Mouse (Mus musculus) adrenal gland, adult 18-20 months (tissue): ENCODE measurements around the gene Gm8994. TPM values are rescaled to one million over a fixed set of nuclear protein-coding genes. Genes with fewer than 3 reads are reported as not detected.

Experiments used
- DNase-seq, 2 experiments: peaks; one replicate each; pipeline ENCODE4 v3.0.0; 2021 to 2022; ENCODE audit warnings: low spot score in 2 of 2
- total RNA-seq, 2 experiments: library from RNA; stranded (reverse); gene quantifications; 1 replicate in 1 of 2; 2 replicates in 1 of 2; pipeline ENCODE4 v1.2.3; 2021

Gene Gm8994
- total RNA-seq, 2 experiments from 2014 or later = not detected

DNA sequence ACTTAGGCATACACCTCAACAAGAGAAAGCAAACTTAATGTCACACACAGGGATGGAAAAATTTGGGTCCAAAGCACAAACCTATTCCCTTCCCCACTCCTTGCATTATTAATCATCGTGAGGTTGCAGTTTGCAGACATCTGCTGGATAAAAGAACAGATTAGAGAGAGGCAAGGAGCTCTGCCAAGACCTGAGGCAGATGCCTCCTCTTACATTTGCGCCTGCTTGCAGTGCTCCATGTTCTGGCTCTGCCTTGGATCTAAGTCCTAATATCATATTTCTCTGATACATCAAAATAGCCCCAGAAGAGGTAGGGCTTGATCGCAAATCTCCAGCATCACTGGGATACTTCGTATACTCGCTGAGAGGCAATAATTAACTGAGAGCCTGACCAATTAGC is 31.1 kb downstream of the Gm8994 start:
- no peak for DNase-seq

DNA sequence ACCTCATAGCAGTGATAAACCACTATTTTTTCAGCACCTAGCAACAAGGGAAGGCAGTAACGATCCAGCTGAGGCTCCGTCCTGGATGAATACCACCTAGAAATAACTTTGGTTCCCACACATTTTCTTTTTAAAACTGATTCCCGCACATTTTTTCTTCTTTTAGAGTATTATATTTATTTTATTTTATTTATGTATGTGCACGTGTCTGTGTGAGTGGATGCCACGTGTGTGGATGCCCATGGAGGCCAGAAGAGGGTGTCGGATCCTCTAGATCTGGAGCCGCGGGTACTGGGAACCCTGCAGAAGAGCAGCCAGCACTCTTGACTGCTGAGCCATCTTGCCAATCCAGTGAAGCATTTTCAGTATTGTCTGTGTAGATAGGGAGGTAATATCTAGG is 36.0 kb downstream of the Gm8994 start:
- no peak for DNase-seq

DNA sequence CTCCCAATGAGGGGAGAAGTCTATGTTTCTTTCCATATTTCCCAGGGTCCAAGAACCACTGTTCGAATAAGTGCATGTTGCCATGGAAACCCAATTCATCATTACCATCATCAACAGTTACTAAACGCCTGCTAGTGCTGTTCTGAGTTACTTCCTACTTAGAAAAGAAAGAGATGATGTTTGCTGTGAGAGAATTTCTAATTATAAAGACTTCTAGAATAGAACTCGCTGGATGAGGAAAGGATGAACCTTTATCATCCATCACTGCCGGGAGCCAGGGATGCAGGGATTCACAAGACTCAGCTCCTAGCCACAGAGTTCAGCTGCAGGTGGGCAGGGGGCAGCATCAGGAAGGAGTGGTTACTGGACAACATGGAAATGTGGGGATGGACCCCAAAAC is 36.7 kb downstream of the Gm8994 start:
- DNase-seq = no peak

DNA sequence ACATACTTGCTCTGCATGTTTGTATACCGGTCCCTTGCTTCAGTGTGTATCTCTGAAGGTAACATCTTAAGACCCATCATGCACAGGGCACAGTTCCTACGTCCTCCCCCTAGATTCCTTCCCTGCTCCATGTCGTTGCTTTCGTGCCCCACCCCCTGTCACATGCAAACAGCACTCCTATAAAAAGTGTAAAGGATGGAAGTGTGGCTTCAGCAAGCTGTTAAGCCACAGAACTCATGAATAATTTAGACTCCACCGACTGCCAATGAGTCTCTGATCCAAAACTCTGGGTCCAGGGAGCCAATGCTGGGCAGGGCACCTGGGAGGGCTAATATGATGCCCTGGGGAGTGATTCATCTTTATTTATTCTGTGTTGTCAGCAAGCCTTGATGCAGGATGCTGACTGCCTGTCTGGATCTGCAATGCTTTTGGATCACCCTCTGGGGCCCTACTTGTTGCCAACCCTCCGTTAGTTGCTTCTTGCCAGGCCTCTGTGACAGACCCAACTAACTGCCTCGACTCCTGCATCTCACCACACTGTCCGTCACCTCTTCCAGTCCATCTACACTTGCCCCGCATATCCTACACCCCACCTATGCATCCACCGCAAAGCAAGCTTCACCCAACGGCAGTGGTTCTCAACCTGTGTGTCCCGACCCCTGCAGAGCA is 37.2 kb downstream of the Gm8994 start:
- no peak for DNase-seq

DNA sequence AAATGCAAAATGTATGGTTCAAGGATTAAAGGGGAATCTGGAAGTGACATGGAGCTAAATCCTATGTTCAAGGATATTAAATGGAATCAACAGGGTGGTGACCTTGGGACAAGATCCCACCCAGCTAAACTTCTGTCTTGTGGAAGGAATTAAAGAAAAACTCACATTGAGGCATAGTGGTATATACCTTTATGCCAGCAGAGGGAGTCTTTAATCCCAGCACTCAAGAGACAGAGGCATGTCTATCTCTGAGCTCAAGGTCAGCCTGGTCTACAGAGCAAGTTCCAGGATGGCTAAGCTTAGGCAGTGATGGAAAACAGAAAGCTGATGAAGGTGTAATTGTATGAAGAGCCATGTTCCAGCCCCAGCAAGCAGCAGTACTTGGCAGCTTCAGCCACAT is 48.8 kb downstream of the Gm8994 start:
- no peak for DNase-seq

Other genes with a start within 250 kb of the Gm8994 start
- under 1 TPM; 0.07 to 0.22 TPM for gene Grin2b, start 154.0 kb upstream of the Gm8994 start, total RNA-seq
- gene E330021D16Rik, start 88.0 kb downstream of the Gm8994 start, total RNA-seq = not detected
- gene Atf7ip, start 178.6 kb downstream of the Gm8994 start, total RNA-seq = 10 to 100 TPM; 34.9 to 50.4 TPM